Mouse (Mus musculus) embryonic fibroblast, embryonic 13.5 days (primary cell): Measurements from ENCODE around the gene Rtf1. TPM values are rescaled to one million over a fixed set of nuclear protein-coding genes. Genes with fewer than 3 reads are reported as not detected.

ENCODE experiments used
- H3K27ac ChIP-seq: 2 replicates; pipeline ENCODE4 v1.5.1; 2012; ENCODE audit warnings: low read length, control low read depth, inconsistent platforms; ENCODE audit not compliant: insufficient read depth
- H3K4me1 ChIP-seq: 2 replicates; pipeline ENCODE4 v1.6.1; 2011; ENCODE audit warnings: low read length; ENCODE audit not compliant: control insufficient read depth, insufficient read depth
- H3K4me3 ChIP-seq: 2 replicates; pipeline ENCODE4 v1.5.1; 2011; ENCODE audit warnings: mild to moderate bottlenecking, control low read depth, low read length; ENCODE audit not compliant: insufficient read depth
- CTCF ChIP-seq: IDR thresholded peaks from 2 replicates; pipeline ENCODE4 v1.5.1; 2011; ENCODE audit warnings: mild to moderate bottlenecking, control low read depth, low read length, moderate library complexity, borderline replicate concordance; ENCODE audit not compliant: insufficient read depth
- POLR2A ChIP-seq: IDR thresholded peaks from 2 replicates; pipeline ENCODE4 v1.6.1; 2011; ENCODE audit warnings: low read depth, mild to moderate bottlenecking, control low read depth, low read length, moderate library complexity
- polyA plus RNA-seq: library from polyadenylated mRNA; stranded (reverse); fragments of >200 nt; gene quantifications from 2 replicates; pipeline ENCODE4 v1.2.4, GENCODE M21; 2011; ENCODE audit warnings: low read depth; ENCODE audit not compliant: missing spikeins, insufficient read length

Rtf1 gene
- polyA plus RNA-seq, 1 experiment: 31.2 TPM

- H3K27ac ChIP-seq: no peak overlapping the region
- TF ChIP-seq POLR2A (no peak), CTCF (no peak)
- H3K4me3 ChIP-seq: no peak overlapping the region
- no peaks in the 10 kb centered on the region for H3K4me1 ChIP-seq
These were observed 69.6 kb downstream of the Rtf1 start for GRCm38 (mm10) chr2:119744163-119745111.

GRCm38 (mm10) chr2:119745281-119745680 lies 70.4 kb downstream of the Rtf1 start:
- no peak overlapping the region for H3K27ac ChIP-seq
- H3K4me3 ChIP-seq: no peak overlapping the region
- TF ChIP-seq CTCF: no peak
- no peaks in the 10 kb centered on the region for H3K4me1 ChIP-seq

GRCm38 (mm10) chr2:119747554-119747953 lies 72.7 kb downstream of the Rtf1 start:
- Histone ChIP-seq H3K4me3 (no peak overlapping the region), H3K27ac (no peak overlapping the region), H3K4me1 (no peaks in the 10 kb centered on the region)
- no peak for TF ChIP-seq POLR2A
- TF ChIP-seq CTCF: no peak

- TF ChIP-seq POLR2A: no peak
- no peak for TF ChIP-seq CTCF
- no peaks in the 10 kb centered on the region for H3K4me1 ChIP-seq
- no peak overlapping the region for H3K27ac ChIP-seq
- no peak overlapping the region for H3K4me3 ChIP-seq
These were observed 74.4 kb downstream of the Rtf1 start for GRCm38 (mm10) chr2:119749260-119749659.

- H3K4me1 ChIP-seq: no peaks in the 10 kb centered on the region
- no peak for TF ChIP-seq POLR2A
- no peak for TF ChIP-seq CTCF
These were observed 82.8 kb downstream of the Rtf1 start for GRCm38 (mm10) chr2:119757601-119758100.

GRCm38 (mm10) chr2:119758101-119758843 lies 83.4 kb downstream of the Rtf1 start:
- no peak overlapping the region for H3K27ac ChIP-seq
- peak overlapping the region; percentile 34 for H3K4me3 ChIP-seq
- no peaks in the 10 kb centered on the region for H3K4me1 ChIP-seq
- no peak for TF ChIP-seq CTCF
- TF ChIP-seq POLR2A: no peak

More at GRCm38 (mm10) chr2:119757601-119758100, 82.8 kb downstream of the Rtf1 start:
- H3K4me3 ChIP-seq: peak overlapping the region; percentile 34
- no peak overlapping the region for H3K27ac ChIP-seq

- Histone ChIP-seq H3K27ac (no peak overlapping the region), H3K4me3 (peak overlapping the region; percentile 34), H3K4me1 (no peaks in the 10 kb centered on the region)
- TF ChIP-seq CTCF (no peak), POLR2A (no peak)
These were observed 84.3 kb downstream of the Rtf1 start for GRCm38 (mm10) chr2:119758844-119759835.

- H3K4me3 ChIP-seq: no peak within 1 kb of the TSS
These were observed 85.4 kb downstream of the Rtf1 start, which contains the start of gene Ltk for GRCm38 (mm10) chr2:119760251-119760650. Ltk (minus strand) TSS chr2:119760431.

GRCm38 (mm10) chr2:119762276-119762675 lies 87.4 kb downstream of the Rtf1 start:
- TF ChIP-seq CTCF (no peak), POLR2A (no peak)
- H3K4me1 ChIP-seq: no peaks in the 10 kb centered on the region
- no peak overlapping the region for H3K4me3 ChIP-seq
- H3K27ac ChIP-seq: no peak overlapping the region

More at GRCm38 (mm10) chr2:119760251-119760650, 85.4 kb downstream of the Rtf1 start, which contains the start of gene Ltk:
- no peak for TF ChIP-seq POLR2A
- TF ChIP-seq CTCF: no peak
- Histone ChIP-seq H3K27ac (no peak within 1 kb of the TSS), H3K4me1 (no peaks in the 10 kb centered on the region)

GRCm38 (mm10) chr2:119763924-119764323 lies 89.1 kb downstream of the Rtf1 start:
- H3K4me3 ChIP-seq: no peak overlapping the region
- TF ChIP-seq POLR2A (no peak), CTCF (no peak)

More at GRCm38 (mm10) chr2:119763924-119764323, 89.1 kb downstream of the Rtf1 start:
- Histone ChIP-seq H3K4me1 (no peaks in the 10 kb centered on the region), H3K27ac (no peak overlapping the region)
